Mouse (Mus musculus) liver, embryonic 15.5 days (tissue): ENCODE data around the gene Dyrk2. TPM values are rescaled to one million over a fixed set of nuclear protein-coding genes. Genes with fewer than 3 reads are reported as not detected.

Source experiments
- ATAC-seq: fragments of 200-750 bp; cut with Nextera tagmentation; 2 replicates; pipeline ENCODE4 v1.8.0; 2017; ENCODE audit warnings: moderate number of reproducible peaks, mild to moderate bottlenecking, moderate library complexity; ENCODE audit not compliant: insufficient read depth
- H3K27ac ChIP-seq: fragments of 300-500 bp; sonication (generic); replicated peaks from 2 replicates; pipeline ENCODE4 v1.5.1; 2015; ENCODE audit warnings: mild to moderate bottlenecking, inconsistent platforms
- H3K27me3 ChIP-seq: fragments of 300-500 bp; sonication (generic); 2 replicates; pipeline ENCODE4 v1.6.1; 2015; ENCODE audit warnings: mild to moderate bottlenecking, inconsistent platforms
- H3K36me3 ChIP-seq: fragments of 300-500 bp; sonication (generic); replicated peaks from 2 replicates; pipeline ENCODE4 v1.6.1; 2015; ENCODE audit warnings: moderate library complexity, mild to moderate bottlenecking, inconsistent platforms
- H3K4me1 ChIP-seq: fragments of 300-500 bp; sonication (generic); replicated peaks from 2 replicates; pipeline ENCODE4 v1.6.1; 2015; ENCODE audit warnings: inconsistent platforms
- H3K4me2 ChIP-seq: fragments of 300-500 bp; sonication (generic); 2 replicates; pipeline ENCODE4 v1.6.1; 2015; ENCODE audit warnings: moderate library complexity, mild to moderate bottlenecking, inconsistent platforms
- H3K4me3 ChIP-seq: fragments of 300-500 bp; sonication (generic); replicated peaks from 2 replicates; pipeline ENCODE4 v1.5.1; 2015; ENCODE audit warnings: mild to moderate bottlenecking, inconsistent platforms
- H3K9ac ChIP-seq: fragments of 300-500 bp; sonication (generic); 2 replicates; pipeline ENCODE4 v1.6.1; 2015; ENCODE audit warnings: moderate library complexity, mild to moderate bottlenecking, inconsistent platforms
- H3K9me3 ChIP-seq: fragments of 300-500 bp; sonication (generic); replicated peaks from 2 replicates; pipeline ENCODE4 v1.6.1; 2016; ENCODE audit warnings: inconsistent platforms
- WGBS: fragments of 180-500 bp; shearing (Covaris S2); methylation state at CpG from one replicate; pipeline ENCODE4 v1.1.7; 2015; ENCODE audit warnings: mixed read lengths; ENCODE audit not compliant: insufficient replicate concordance; 5-methylcytosine and 5-hydroxymethylcytosine counted together
- polyA plus RNA-seq: library from polyadenylated mRNA; unstranded; fragments of >200 nt; fragmentation: Nextera tagmentation; extraction: Ambion mirVana; gene quantifications from 2 replicates; pipeline ENCODE4 v1.2.1, GENCODE M21; 2015

Dyrk2 gene
- polyA plus RNA-seq, 1 experiment from 2014 or later: 1.9 TPM

DNA sequence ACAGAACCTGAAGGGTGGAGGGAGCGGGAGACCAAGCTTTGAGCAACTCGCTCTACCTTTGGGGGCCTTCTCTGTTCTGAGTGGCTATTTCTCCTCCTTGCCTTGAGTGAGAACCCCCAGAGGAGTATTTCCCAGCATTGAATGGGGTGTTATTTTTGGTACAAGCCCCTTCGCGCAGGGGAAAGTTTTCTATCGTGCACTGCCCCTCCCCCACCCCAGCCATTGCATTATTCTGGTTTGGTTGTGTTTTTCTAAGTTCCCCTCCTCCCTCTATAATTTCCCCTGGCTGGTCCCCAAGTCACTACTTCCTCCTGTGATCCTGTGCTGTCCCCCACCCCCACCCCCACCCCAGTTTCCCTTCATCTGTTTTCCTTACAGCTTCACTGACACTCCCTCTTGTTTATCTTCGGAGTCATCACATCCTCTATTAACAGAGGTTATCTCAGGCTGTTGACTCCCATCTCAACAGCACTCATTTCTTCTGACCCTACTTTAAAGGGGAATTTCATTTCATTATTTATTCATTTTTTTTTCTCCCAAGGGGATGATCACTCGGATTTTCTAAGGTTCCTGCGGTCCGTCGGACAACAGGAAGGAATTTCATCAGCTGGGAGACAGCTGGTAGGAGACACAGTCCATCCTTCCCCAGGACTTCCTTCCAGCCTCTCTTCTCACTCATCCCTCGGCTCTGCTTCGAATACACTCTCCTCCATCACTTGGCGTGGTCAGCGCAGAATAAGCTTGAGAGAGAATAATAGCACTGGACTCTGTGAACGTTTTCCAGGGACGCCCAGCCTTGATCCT lies 58.9 kb downstream of the Dyrk2 start:
- Histone ChIP-seq H3K4me1 (peaks cover 2% of the 10 kb centered on the region; the same call in 1 of the 2 replicates), H3K36me3 (no peaks in the 10 kb centered on the region), H3K9me3 (no peaks in the 10 kb centered on the region), H3K27me3 (no peaks in the 10 kb centered on the region), H3K4me3 (no peak overlapping the region), H3K4me2 (peak overlapping the region; percentile 38), H3K9ac (no peak overlapping the region), H3K27ac (no peak overlapping the region)
- 15% methylated on average over 16 of the region's 16 CpGs for WGBS
- peak; percentile 28; the same call in 1 of the 2 replicates for ATAC-seq
